Mouse (Mus musculus) kidney, postnatal 0 days (tissue): Measurements from ENCODE around the gene Galnt2. TPM values are rescaled to one million over a fixed set of nuclear protein-coding genes. Genes with fewer than 3 reads are reported as not detected.

Source experiments
- ATAC-seq: fragments of 200-750 bp; cut with Nextera tagmentation; replicated peaks from 2 replicates; pipeline ENCODE4 v1.8.0; 2017; ENCODE audit warnings: low read depth, moderate number of reproducible peaks, moderate TSS enrichment, moderate library complexity; ENCODE audit not compliant: low FRiP score
- DNase-seq: peaks from one replicate; pipeline ENCODE4 v3.0.0-alpha.2; 2016; ENCODE audit warnings: low spot score
- H3K27ac ChIP-seq: fragments of 300-500 bp; sonication (generic); 2 replicates; pipeline ENCODE4 v1.5.1; 2014; ENCODE audit warnings: mild to moderate bottlenecking
- H3K27me3 ChIP-seq: fragments of 300-500 bp; sonication (generic); 2 replicates; pipeline ENCODE4 v1.6.1; 2014; ENCODE audit warnings: low read length, mixed read lengths; ENCODE audit not compliant: insufficient read depth
- H3K36me3 ChIP-seq: fragments of 300-500 bp; sonication (generic); 2 replicates; pipeline ENCODE4 v1.6.1; 2014; ENCODE audit warnings: low read length, mixed read lengths; ENCODE audit not compliant: insufficient read depth
- H3K4me1 ChIP-seq: fragments of 300-500 bp; sonication (generic); replicated peaks from 2 replicates; pipeline ENCODE4 v1.6.1; 2014; ENCODE audit warnings: antibody characterized with exemption, low read length, mixed read lengths; ENCODE audit not compliant: insufficient read depth
- H3K4me2 ChIP-seq: fragments of 300-500 bp; sonication (generic); 2 replicates; pipeline ENCODE4 v1.6.1; 2014; ENCODE audit warnings: mild to moderate bottlenecking, low read length, moderate library complexity, mixed read lengths
- H3K4me3 ChIP-seq: fragments of 300-500 bp; sonication (generic); replicated peaks from 2 replicates; pipeline ENCODE4 v1.5.1; 2014; ENCODE audit warnings: low read depth, low read length
- H3K9ac ChIP-seq: fragments of 300-500 bp; sonication (generic); 2 replicates; pipeline ENCODE4 v1.6.1; 2014; ENCODE audit warnings: low read depth, low read length
- H3K9me3 ChIP-seq: fragments of 300-500 bp; sonication (generic); replicated peaks from 2 replicates; pipeline ENCODE4 v1.6.1; 2016; ENCODE audit warnings: low read length, inconsistent platforms, mixed read lengths
- CTCF ChIP-seq: IDR thresholded peaks from 2 replicates; pipeline ENCODE4 v1.5.1; 2016; ENCODE audit warnings: antibody characterized with exemption, low read depth, mild to moderate bottlenecking, moderate library complexity
- WGBS: fragments of 180-500 bp; shearing (Covaris S2); extraction: QIAGEN DNeasy Blood & Tissue Kit; methylation state at CpG from one replicate; pipeline ENCODE4 v1.1.7; 2014; 5-methylcytosine and 5-hydroxymethylcytosine counted together
- polyA plus RNA-seq: library from polyadenylated mRNA; unstranded; fragments of >200 nt; fragmentation: Nextera tagmentation; extraction: Ambion mirVana; gene quantifications from 2 replicates; pipeline ENCODE4 v1.2.1, GENCODE M21; 2015

Gene Galnt2
- polyA plus RNA-seq, 1 experiment from 2014 or later = 60.3 TPM

GRCm38 (mm10) chr8:124252533-124252950 lies 21.4 kb downstream of the Galnt2 start:
- peak overlapping the region; percentile 25; the same call in 1 of the 2 replicates for H3K27ac ChIP-seq
- DNase-seq (no peak), ATAC-seq (no peak)
- H3K4me1 ChIP-seq = peaks cover 30% of the 10 kb centered on the region
- no peaks in the 10 kb centered on the region for H3K27me3 ChIP-seq
- no peak overlapping the region for H3K4me2 ChIP-seq
- 71% methylated on average over 5 of the region's 5 CpGs for WGBS
- H3K4me3 ChIP-seq = no peak overlapping the region
- H3K9me3 ChIP-seq = no peaks in the 10 kb centered on the region
- no peak overlapping the region for H3K9ac ChIP-seq
- no peak for TF ChIP-seq CTCF
- no peaks in the 10 kb centered on the region for H3K36me3 ChIP-seq

GRCm38 (mm10) chr8:124253939-124254338 lies 22.7 kb downstream of the Galnt2 start:
- 81% methylated on average over 6 of the region's 6 CpGs for WGBS
- TF ChIP-seq CTCF = no peak
- H3K27ac ChIP-seq = no peak overlapping the region
- no peak overlapping the region for H3K4me3 ChIP-seq
- ATAC-seq (no peak), DNase-seq (no peak)
- H3K9ac ChIP-seq = no peak overlapping the region
- H3K4me1 ChIP-seq = peaks cover 34% of the 10 kb centered on the region
- H3K36me3 ChIP-seq = no peaks in the 10 kb centered on the region
- no peaks in the 10 kb centered on the region for H3K9me3 ChIP-seq
- H3K4me2 ChIP-seq = no peak overlapping the region
- H3K27me3 ChIP-seq = no peaks in the 10 kb centered on the region

GRCm38 (mm10) chr8:124256841-124257240 lies 25.6 kb downstream of the Galnt2 start:
- peaks cover 25% of the 10 kb centered on the region; the same call in 1 of the 2 replicates for H3K4me1 ChIP-seq
- no peak for TF ChIP-seq CTCF

GRCm38 (mm10) chr8:124257363-124257762 lies 26.2 kb downstream of the Galnt2 start:
- Histone ChIP-seq H3K9ac (no peak overlapping the region), H3K4me1 (peaks cover 22% of the 10 kb centered on the region; the same call in 1 of the 2 replicates), H3K36me3 (no peaks in the 10 kb centered on the region), H3K4me3 (no peak overlapping the region), H3K27ac (no peak overlapping the region), H3K27me3 (no peaks in the 10 kb centered on the region), H3K9me3 (no peaks in the 10 kb centered on the region), H3K4me2 (no peak overlapping the region)
- ATAC-seq (no peak), DNase-seq (peak; percentile 71)
- 30% methylated on average over 10 of the region's 10 CpGs for WGBS
- TF ChIP-seq CTCF = no peak

More at GRCm38 (mm10) chr8:124256841-124257240, 25.6 kb downstream of the Galnt2 start:
- no peak overlapping the region for H3K27ac ChIP-seq
- no peak for DNase-seq
- ATAC-seq = no peak
- no peak overlapping the region for H3K4me2 ChIP-seq
- H3K27me3 ChIP-seq = no peaks in the 10 kb centered on the region
- H3K4me3 ChIP-seq = no peak overlapping the region
- no peak overlapping the region for H3K9ac ChIP-seq
- WGBS = 69% methylated on average over 9 of the region's 9 CpGs
- no peaks in the 10 kb centered on the region for H3K9me3 ChIP-seq
- H3K36me3 ChIP-seq = no peaks in the 10 kb centered on the region

GRCm38 (mm10) chr8:124259146-124259545 lies 28.0 kb downstream of the Galnt2 start:
- H3K9ac ChIP-seq = no peak overlapping the region
- TF ChIP-seq CTCF = no peak
- H3K27ac ChIP-seq = no peak overlapping the region
- WGBS = 79% methylated on average over 4 of the region's 4 CpGs
- H3K4me2 ChIP-seq = no peak overlapping the region
- H3K27me3 ChIP-seq = no peaks in the 10 kb centered on the region
- no peak overlapping the region for H3K4me3 ChIP-seq
- no peaks in the 10 kb centered on the region for H3K9me3 ChIP-seq
- no peak for ATAC-seq
- no peak for DNase-seq
- no peaks in the 10 kb centered on the region for H3K36me3 ChIP-seq
- peaks cover 29% of the 10 kb centered on the region for H3K4me1 ChIP-seq

GRCm38 (mm10) chr8:124259925-124260324 lies 28.7 kb downstream of the Galnt2 start:
- no peaks in the 10 kb centered on the region for H3K9me3 ChIP-seq
- H3K27me3 ChIP-seq = no peaks in the 10 kb centered on the region
- H3K9ac ChIP-seq = no peak overlapping the region
- H3K4me2 ChIP-seq = no peak overlapping the region
- no peaks in the 10 kb centered on the region for H3K36me3 ChIP-seq
- no peak for DNase-seq
- peaks cover 34% of the 10 kb centered on the region for H3K4me1 ChIP-seq
- H3K4me3 ChIP-seq = no peak overlapping the region
- TF ChIP-seq CTCF = no peak
- no peak overlapping the region for H3K27ac ChIP-seq
- 84% methylated on average over 7 of the region's 7 CpGs for WGBS
- ATAC-seq = no peak

- no peak overlapping the region for H3K9ac ChIP-seq
- H3K9me3 ChIP-seq = no peaks in the 10 kb centered on the region
- TF ChIP-seq CTCF = no peak
- DNase-seq (no peak), ATAC-seq (no peak)
- H3K4me3 ChIP-seq = no peak overlapping the region
- peaks cover 37% of the 10 kb centered on the region for H3K4me1 ChIP-seq
- no peaks in the 10 kb centered on the region for H3K27me3 ChIP-seq
- H3K4me2 ChIP-seq = no peak overlapping the region
- WGBS = 55% methylated on average over 12 of the region's 12 CpGs
- H3K27ac ChIP-seq = no peak overlapping the region
- no peaks in the 10 kb centered on the region for H3K36me3 ChIP-seq
Observed at GRCm38 (mm10) chr8:124260371-124260770, 29.2 kb downstream of the Galnt2 start.
